Mouse (Mus musculus) heart, embryonic 10.5 days (tissue): ENCODE measurements around the gene Pdcd10. TPM values are rescaled to one million over a fixed set of nuclear protein-coding genes. Genes with fewer than 3 reads are reported as not detected.

Experiments used
- DNase-seq: peaks from one replicate; pipeline ENCODE4 v3.0.0-alpha.2; 2017; ENCODE audit warnings: low spot score
- H3K27ac ChIP-seq: fragments of 300-500 bp; sonication (generic); 2 replicates; pipeline ENCODE4 v1.5.1; 2016; ENCODE audit warnings: mild to moderate bottlenecking
- H3K27me3 ChIP-seq: fragments of 300-500 bp; sonication (generic); 2 replicates; pipeline ENCODE4 v1.6.1; 2016; ENCODE audit warnings: mild to moderate bottlenecking; ENCODE audit not compliant: poor library complexity, insufficient read depth, severe bottlenecking
- H3K36me3 ChIP-seq: fragments of 300-500 bp; sonication (generic); 2 replicates; pipeline ENCODE4 v1.6.1; 2016; ENCODE audit warnings: mild to moderate bottlenecking, moderate library complexity
- H3K4me1 ChIP-seq: fragments of 300-500 bp; sonication (generic); 2 replicates; pipeline ENCODE4 v1.6.1; 2016; ENCODE audit warnings: mild to moderate bottlenecking
- H3K4me3 ChIP-seq: fragments of 300-500 bp; sonication (generic); 2 replicates; pipeline ENCODE4 v1.5.1; 2016; ENCODE audit warnings: mild to moderate bottlenecking, moderate library complexity
- H3K9me3 ChIP-seq: fragments of 300-500 bp; sonication (generic); 2 replicates; pipeline ENCODE4 v1.6.1; 2016; ENCODE audit warnings: mild to moderate bottlenecking, moderate library complexity
- WGBS: fragments of 180-500 bp; shearing (Covaris S2); methylation state at CpG from one replicate; pipeline ENCODE4 v1.1.7; 2016; 5-methylcytosine and 5-hydroxymethylcytosine counted together
- polyA plus RNA-seq: library from polyadenylated mRNA; unstranded; fragments of >200 nt; fragmentation: Nextera tagmentation; extraction: Ambion mirVana; gene quantifications from 2 replicates; pipeline ENCODE4 v1.2.1, GENCODE M21; 2016

The Pdcd10 gene
- polyA plus RNA-seq = 62.0 and 76.0 TPM in 2 replicates

DNA sequence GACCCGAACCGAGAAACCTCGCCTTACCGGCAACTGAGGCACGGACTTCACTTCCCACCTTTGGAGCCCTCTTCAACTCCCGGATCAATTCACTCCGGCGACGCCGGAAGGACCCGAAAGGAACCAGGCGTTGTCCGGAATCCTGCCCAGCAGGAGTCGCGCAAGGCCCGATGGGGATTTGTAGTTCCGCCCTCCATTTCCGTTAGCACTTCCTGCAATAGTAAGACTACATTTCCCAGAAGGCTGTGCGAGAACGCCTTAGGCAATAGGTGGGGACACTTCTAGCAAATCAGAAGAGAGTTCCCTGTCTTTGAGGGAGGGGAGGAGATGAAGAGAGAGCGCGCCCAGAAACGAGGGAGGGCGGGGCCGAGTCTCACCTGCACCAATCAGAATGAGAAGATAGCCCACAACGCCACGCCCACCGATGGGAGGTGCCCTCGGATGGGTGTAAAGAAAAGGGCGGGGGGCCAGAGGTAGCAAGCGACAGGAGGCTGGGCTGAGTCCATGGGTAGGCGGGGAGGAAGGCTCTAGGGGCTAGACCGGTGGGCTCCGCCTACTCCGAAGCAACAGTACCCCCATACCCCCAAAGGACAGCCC lies at the start of gene Pdcd10:
Gene Pdcd10, minus strand, starts transcription at position 162 of the 597 bp plus-strand sequence.
- peaks cover 4% of the 10 kb centered on the region; the same call in 1 of the 2 replicates for H3K4me1 ChIP-seq
- WGBS = under 1% methylated on average over 35 of the region's 35 CpGs
- H3K9me3 ChIP-seq = no peaks in the 10 kb centered on the region
- DNase-seq = peak; percentile 100
- H3K27me3 ChIP-seq = no peaks in the 10 kb centered on the region
- H3K36me3 ChIP-seq = no peaks in the 10 kb centered on the region
- peak within 1 kb of the TSS; percentile 94 for H3K27ac ChIP-seq
- H3K4me3 ChIP-seq = peak within 1 kb of the TSS; percentile 94

DNA sequence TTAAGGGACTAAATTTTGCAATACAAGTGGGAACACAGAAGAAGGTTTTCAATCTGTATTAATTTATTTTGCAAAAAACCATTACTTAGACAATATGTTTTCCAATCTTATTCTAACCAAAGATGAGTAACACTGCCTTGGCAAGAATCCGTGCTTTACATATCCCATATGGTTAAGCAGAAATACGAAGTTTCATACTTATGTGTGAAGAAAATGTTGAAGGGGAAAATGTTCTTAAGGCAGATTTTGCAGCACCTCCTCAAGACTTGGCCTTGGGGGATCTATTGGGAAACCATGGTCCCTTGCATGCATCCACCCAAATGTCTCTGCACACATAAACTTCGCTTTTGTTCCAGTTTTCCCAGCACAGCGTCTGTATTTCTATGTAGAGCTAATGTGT lies 28.2 kb upstream of the Pdcd10 start:
- H3K9me3 ChIP-seq = no peaks in the 10 kb centered on the region
- no peaks in the 10 kb centered on the region for H3K4me1 ChIP-seq
- H3K4me3 ChIP-seq = no peak overlapping the region
- no peak for DNase-seq
- H3K27ac ChIP-seq = no peak overlapping the region
- WGBS = 87% methylated on average over 4 of the region's 4 CpGs
- no peaks in the 10 kb centered on the region for H3K27me3 ChIP-seq
- H3K36me3 ChIP-seq = no peaks in the 10 kb centered on the region

DNA sequence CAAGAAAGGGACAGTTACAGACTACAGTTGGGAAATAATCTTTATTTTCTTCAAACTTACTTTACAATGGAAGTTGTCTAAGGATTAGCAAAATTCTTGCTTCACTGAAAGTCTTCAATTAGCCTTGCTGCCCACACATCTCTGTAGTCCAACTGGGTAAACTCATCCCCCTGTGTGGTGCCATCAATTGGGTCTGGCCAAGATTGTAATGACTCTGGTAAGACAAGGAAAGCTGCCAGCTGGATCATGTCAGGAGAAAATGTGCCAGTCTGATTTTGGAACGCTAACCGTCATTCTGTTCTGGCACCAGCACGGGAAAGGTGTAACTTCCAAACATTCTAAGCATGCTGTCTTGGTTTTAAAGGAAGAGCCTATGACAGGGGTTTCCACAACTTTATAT lies 26.6 kb upstream of the Pdcd10 start:
- Histone ChIP-seq H3K27ac (no peak overlapping the region), H3K36me3 (no peaks in the 10 kb centered on the region), H3K4me3 (no peak overlapping the region), H3K27me3 (no peaks in the 10 kb centered on the region), H3K4me1 (no peaks in the 10 kb centered on the region), H3K9me3 (no peaks in the 10 kb centered on the region)
- no peak for DNase-seq
- WGBS = 84% methylated on average over 3 of the region's 3 CpGs

DNA sequence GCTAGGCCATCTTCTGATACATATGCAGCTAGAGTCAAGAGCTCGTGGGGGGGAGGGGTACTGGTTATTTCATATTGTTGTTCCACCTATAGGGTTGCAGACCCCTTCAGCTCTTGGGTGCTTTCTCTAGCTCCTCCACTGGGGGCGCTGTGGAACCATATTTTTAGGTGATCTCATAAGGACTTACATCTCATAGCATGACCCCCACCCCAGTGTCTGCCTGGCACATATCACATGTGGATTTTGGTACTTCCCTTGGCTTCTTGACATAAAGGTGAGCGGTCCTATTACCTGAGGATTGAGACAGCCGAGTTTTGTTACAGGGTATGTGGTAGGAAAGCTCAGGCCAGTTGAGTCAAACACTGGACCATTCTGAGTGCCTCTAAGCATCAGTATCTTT lies 22.7 kb upstream of the Pdcd10 start:
- Histone ChIP-seq H3K36me3 (no peaks in the 10 kb centered on the region), H3K27ac (no peak overlapping the region), H3K4me1 (no peaks in the 10 kb centered on the region), H3K9me3 (no peaks in the 10 kb centered on the region), H3K27me3 (no peaks in the 10 kb centered on the region), H3K4me3 (no peak overlapping the region)
- no peak for DNase-seq
- WGBS = 52% methylated on average over 4 of the region's 4 CpGs

DNA sequence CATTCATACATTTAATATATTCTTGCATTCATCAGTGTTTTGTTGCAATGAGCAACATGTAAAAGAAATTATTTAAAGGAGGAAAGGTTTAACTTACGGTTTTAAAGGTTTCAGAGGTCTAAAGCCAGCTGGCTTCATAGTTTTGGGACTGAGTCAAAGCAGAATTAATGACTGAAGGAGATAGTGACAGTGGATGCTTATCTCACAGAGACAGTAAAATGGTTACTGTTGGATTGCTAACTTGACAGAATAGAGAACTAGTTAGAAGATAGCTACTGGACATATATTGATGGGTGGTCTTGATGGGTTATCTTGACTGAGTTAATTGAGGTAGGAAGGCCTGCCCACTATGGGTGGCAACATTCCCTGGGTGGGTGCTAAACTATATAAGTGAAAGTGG lies 18.9 kb upstream of the Pdcd10 start:
- Histone ChIP-seq H3K27me3 (no peaks in the 10 kb centered on the region), H3K36me3 (no peaks in the 10 kb centered on the region), H3K4me3 (no peak overlapping the region), H3K9me3 (no peaks in the 10 kb centered on the region), H3K27ac (no peak overlapping the region), H3K4me1 (no peaks in the 10 kb centered on the region)
- DNase-seq = no peak
- 69% methylated on average over 1 of the region's 1 CpGs for WGBS

DNA sequence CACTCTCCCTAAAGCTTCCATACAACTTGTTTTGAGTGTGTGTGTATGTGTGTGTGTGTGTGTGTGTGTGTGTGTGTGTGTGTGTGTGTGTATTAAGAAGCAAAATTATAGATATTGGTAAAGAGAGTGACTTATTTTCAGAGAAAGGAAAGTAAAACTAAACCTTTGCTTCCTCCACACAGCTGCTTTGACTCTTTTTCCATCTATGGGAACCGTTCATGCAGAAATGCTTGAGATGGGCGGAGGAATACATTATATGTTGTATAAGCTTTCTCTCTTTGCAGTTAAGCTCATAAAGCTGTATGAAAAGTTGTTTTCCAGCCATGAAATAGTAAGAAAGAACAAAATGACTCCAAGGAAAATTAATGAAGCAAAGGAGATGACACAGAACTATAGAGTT lies 17.4 kb upstream of the Pdcd10 start:
- no peaks in the 10 kb centered on the region for H3K9me3 ChIP-seq
- DNase-seq = no peak
- no peaks in the 10 kb centered on the region for H3K27me3 ChIP-seq
- H3K4me1 ChIP-seq = no peaks in the 10 kb centered on the region
- no peaks in the 10 kb centered on the region for H3K36me3 ChIP-seq
- H3K4me3 ChIP-seq = no peak overlapping the region
- no peak overlapping the region for H3K27ac ChIP-seq
- 75% methylated on average over 2 of the region's 2 CpGs for WGBS

DNA sequence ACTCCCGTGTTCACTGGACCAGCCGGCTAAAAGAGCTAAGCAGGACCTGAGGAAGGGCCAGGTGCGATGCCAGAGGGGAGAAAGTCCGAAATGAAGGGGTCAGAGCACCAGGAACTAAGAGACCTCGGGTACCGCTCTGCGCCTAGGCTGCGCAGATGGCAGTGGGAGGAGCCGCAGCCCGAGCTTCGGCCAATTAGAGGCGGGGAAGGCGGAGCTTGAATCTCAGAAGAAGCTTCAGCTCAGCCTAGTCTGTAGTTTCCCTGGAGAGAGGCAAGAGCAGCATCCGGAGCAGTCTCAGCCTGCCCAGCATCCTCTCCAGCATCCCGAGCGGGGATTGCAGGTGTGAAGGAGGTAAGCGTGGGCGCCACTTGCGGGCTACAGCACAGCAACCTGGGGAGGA lies 636 bp upstream of the Pdcd10 start, which contains the start of gene Serpini1:
Gene Serpini1, plus strand, starts transcription at position 256 of the 400 bp plus-strand sequence.
- H3K27ac ChIP-seq = peak within 1 kb of the TSS; percentile 94
- no peaks in the 10 kb centered on the region for H3K9me3 ChIP-seq
- peaks cover 4% of the 10 kb centered on the region; the same call in 1 of the 2 replicates for H3K4me1 ChIP-seq
- peak within 1 kb of the TSS; percentile 94 for H3K4me3 ChIP-seq
- H3K36me3 ChIP-seq = no peaks in the 10 kb centered on the region
- DNase-seq = peak; percentile 95
- under 1% methylated on average over 19 of the region's 19 CpGs for WGBS
- no peaks in the 10 kb centered on the region for H3K27me3 ChIP-seq

DNA sequence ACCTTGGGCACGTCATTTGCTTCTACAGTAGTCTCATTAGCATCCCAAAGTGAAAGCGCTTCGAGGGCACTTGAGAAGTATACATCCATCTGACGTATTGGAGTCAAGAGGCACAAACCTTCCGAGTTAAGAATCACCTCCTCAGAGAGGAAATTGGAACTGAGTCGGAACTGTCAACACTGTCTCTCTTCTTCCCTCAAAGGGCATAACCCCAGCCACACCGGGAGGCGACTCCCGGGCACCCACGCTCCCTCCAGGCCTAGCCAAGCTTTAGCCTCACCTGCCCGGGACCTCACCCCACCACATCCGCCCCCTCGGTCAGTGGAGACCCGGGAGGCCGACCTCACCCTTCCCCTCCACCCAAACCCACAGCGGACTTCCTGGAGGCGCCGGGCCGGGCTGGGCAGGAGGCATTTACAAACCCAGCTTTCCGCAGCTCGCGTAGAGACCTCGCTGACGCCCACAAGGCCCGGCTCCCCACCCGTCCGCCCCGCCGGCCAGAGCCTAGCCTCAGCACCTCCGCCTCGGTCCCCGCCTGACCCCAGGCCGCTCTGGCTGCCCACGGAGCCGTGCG lies 448 bp downstream of the Pdcd10 start:
- WGBS = under 1% methylated on average over 36 of the region's 36 CpGs
- H3K4me3 ChIP-seq = peak overlapping the region; percentile 94

DNA sequence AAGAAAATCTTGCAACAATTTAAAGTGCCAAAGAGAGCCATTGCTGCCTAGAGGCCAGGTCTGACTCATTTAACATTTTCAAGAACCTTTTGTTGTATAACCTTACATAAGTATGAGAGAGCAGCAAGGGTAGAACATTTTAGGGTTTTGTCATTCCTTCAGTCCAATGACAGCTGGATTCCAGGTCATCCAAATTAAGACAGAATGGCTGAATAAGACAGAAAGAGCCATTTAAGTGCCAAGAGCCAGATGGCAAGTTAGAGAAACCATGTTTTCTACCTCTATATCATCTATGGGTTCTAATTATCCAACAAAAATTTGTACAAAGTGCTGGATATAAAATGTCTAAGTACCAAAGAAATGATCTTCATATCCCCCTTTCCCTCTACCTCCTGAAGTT lies 5.4 kb downstream of the Pdcd10 start:
- H3K27ac ChIP-seq = no peak overlapping the region
- H3K9me3 ChIP-seq = no peaks in the 10 kb centered on the region
- DNase-seq = no peak
- H3K4me1 ChIP-seq = peaks cover 4% of the 10 kb centered on the region; the same call in 1 of the 2 replicates
- H3K4me3 ChIP-seq = no peak overlapping the region
- H3K36me3 ChIP-seq = no peaks in the 10 kb centered on the region
- no peaks in the 10 kb centered on the region for H3K27me3 ChIP-seq

More for the DNA sequence above, 448 bp downstream of the Pdcd10 start:
- Histone ChIP-seq H3K9me3 (no peaks in the 10 kb centered on the region), H3K4me1 (peaks cover 4% of the 10 kb centered on the region; the same call in 1 of the 2 replicates), H3K27ac (peak overlapping the region; percentile 94), H3K27me3 (no peaks in the 10 kb centered on the region), H3K36me3 (no peaks in the 10 kb centered on the region)
- DNase-seq = no peak

DNA sequence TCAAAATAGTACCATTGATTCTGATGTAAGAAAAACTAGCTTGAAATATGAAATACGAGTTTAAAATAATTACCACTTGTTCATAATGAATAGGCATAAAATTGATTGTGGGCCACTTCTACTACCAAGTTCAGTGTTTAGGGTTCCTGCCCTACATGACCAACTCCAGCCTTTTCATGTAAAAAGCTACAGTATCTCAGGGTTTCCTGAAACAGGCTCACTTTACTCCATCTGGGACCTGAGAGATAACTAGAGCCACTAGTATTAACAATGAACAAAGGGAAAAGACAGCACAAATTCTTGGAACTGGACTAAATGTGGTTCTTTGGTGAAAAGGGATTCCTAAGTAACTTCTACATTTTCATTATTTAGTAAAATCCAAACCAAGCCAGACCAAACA lies 12.4 kb downstream of the Pdcd10 start:
- Histone ChIP-seq H3K9me3 (no peaks in the 10 kb centered on the region), H3K4me3 (no peak overlapping the region), H3K4me1 (0 out of 2 replicates have a peak, but pooled peaks cover 4% of the 10 kb centered on the region), H3K27ac (no peak overlapping the region), H3K36me3 (peaks cover 10% of the 10 kb centered on the region; the same call in 1 of the 2 replicates), H3K27me3 (no peaks in the 10 kb centered on the region)
- WGBS = 83% methylated on average over 1 of the region's 1 CpGs
- DNase-seq = no peak

DNA sequence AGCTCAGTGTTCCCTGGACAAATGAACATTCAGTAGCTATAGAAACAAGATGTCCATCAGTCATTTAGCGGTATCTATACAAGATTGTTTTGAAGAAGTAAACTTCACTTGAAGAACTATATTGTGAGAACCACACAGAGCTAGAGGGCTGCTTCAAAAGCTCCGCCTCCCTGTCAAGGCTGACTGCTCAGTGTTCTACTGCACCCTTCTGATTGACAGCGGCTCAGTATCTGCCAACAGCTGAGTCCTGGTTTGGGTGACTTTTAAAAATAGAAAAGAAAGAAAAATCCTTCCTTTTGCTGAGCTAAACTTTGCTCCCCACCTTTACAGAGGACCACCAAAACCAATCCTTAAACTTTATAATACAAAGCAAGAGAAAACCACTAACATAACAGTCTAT lies 13.8 kb downstream of the Pdcd10 start:
- H3K4me1 ChIP-seq = 0 out of 2 replicates have a peak, but pooled peaks cover 4% of the 10 kb centered on the region
- WGBS = 50% methylated on average over 3 of the region's 3 CpGs
- H3K4me3 ChIP-seq = no peak overlapping the region
- DNase-seq = peak; percentile 78
- no peaks in the 10 kb centered on the region for H3K27me3 ChIP-seq
- peaks cover 19% of the 10 kb centered on the region; the same call in 1 of the 2 replicates for H3K36me3 ChIP-seq
- peak overlapping the region; percentile 47; the same call in 1 of the 2 replicates for H3K27ac ChIP-seq
- no peaks in the 10 kb centered on the region for H3K9me3 ChIP-seq

DNA sequence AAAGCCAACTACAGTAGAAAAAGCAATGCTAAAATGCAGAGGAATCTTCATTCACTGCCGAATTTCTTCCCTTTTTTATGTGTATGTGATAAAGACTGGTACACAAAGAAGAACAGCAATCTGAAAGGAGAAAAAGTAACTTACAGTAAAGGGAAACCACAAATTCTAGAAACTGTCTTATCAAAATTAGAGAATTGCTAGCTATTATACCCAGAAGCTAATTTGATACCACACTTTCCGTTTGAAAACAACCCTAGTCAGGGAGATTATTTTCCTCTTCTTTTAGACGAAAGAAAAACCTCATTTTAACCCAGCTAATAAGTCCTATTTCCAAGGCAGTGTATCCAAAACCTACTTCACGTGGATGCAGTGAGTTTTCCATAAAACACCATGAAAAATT lies 15.4 kb downstream of the Pdcd10 start:
- H3K27me3 ChIP-seq = no peaks in the 10 kb centered on the region
- no peaks in the 10 kb centered on the region for H3K9me3 ChIP-seq
- H3K27ac ChIP-seq = no peak overlapping the region
- peaks cover 27% of the 10 kb centered on the region for H3K36me3 ChIP-seq
- 90% methylated on average over 4 of the region's 4 CpGs for WGBS
- 0 out of 2 replicates have a peak, but pooled peaks cover 4% of the 10 kb centered on the region for H3K4me1 ChIP-seq
- H3K4me3 ChIP-seq = no peak overlapping the region
- no peak for DNase-seq

DNA sequence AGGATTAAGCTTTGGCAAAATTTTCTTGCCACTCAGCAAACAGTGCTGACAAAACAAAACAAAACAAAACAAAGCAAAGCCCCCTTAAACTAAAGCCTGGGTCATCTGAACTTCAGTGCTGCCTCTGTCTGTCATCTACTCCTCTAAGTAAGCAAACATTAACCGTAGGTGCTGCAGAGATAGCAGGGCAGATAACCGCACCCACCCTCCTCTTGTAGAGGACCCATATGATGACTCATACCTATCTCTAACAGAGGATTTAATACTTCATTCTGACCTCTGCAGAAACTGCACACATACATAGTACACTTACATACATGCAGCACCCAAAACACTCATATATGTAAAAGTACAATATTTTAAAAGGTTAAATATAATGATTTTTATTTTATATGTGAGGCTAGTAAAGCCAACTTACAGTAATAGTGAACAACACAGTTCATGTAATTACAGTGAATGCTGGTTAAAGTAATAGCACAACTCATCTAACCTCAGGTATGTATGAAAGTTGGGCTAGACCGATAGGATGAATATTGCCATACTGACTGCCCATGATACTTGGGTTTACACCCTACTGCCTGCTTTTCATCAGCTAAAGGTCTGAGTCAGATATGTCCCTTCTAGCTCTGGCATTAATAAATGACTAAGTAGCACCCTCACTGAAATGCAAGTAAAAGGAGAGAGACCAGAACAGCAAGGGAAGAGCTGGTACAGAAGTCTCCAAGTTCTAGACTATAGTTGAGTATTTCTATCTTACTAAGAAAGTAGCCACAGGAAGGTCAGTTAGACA lies 22.4 kb downstream of the Pdcd10 start:
- no peak overlapping the region for H3K4me3 ChIP-seq
- no peaks in the 10 kb centered on the region for H3K4me1 ChIP-seq
- peaks cover 17% of the 10 kb centered on the region for H3K36me3 ChIP-seq
- 50% methylated on average over 3 of the region's 3 CpGs for WGBS
- H3K27me3 ChIP-seq = no peaks in the 10 kb centered on the region
- H3K9me3 ChIP-seq = no peaks in the 10 kb centered on the region
- no peak overlapping the region for H3K27ac ChIP-seq
- no peak for DNase-seq
